Mouse (Mus musculus) CH12.LX (cell line): ENCODE measurements around the gene Taf5. TPM values are rescaled to one million over a fixed set of nuclear protein-coding genes. Genes with fewer than 3 reads are reported as not detected.

Experiments
- DNase-seq: peaks from one replicate; pipeline ENCODE4 v3.0.0-alpha.2; 2013; ENCODE audit errors: extremely low read depth
- H3K27ac ChIP-seq: 2 replicates; pipeline ENCODE4 v1.5.1; 2012; ENCODE audit warnings: low read depth, mild to moderate bottlenecking, control low read depth, moderate library complexity; ENCODE audit not compliant: insufficient read depth
- H3K27me3 ChIP-seq: replicated peaks from 2 replicates; pipeline ENCODE3; 2012; ENCODE audit warnings: inconsistent platforms
- H3K36me3 ChIP-seq, 2 experiments: replicated peaks in 1 of 2; 2 replicates each; pipeline versions ENCODE3 to v1.6.1; 2012; ENCODE audit warnings: inconsistent platforms in 1 of 2, low read length in 1 of 2, mild to moderate bottlenecking in 1 of 2, mixed read lengths in 1 of 2, moderate library complexity in 1 of 2; ENCODE audit not compliant: control insufficient read depth in 1 of 2, insufficient read depth in 1 of 2
- H3K4me1 ChIP-seq, 2 experiments: 2 replicates each; pipeline ENCODE4 v1.6.1; 2012; ENCODE audit warnings: inconsistent platforms in 1 of 2, moderate library complexity in 1 of 2; ENCODE audit not compliant: insufficient read depth in 2 of 2, control insufficient read depth in 1 of 2
- H3K4me2 ChIP-seq: 2 replicates; pipeline ENCODE4 v1.6.1; 2012; ENCODE audit warnings: low read depth, mild to moderate bottlenecking, control low read depth; ENCODE audit not compliant: poor library complexity, insufficient read depth, severe bottlenecking
- H3K4me3 ChIP-seq, 3 experiments: fragments of 150-350 bp in 1 of 3; sonication (generic) in 1 of 3; replicated peaks in 1 of 3; 2 replicates each; pipeline versions ENCODE3 to v1.5.1; 2011 to 2012; ENCODE audit warnings: low read depth in 2 of 3, low read length in 2 of 3, mild to moderate bottlenecking in 2 of 3, moderate library complexity in 2 of 3, control low read depth in 1 of 3, improper control_type of control experiment in 1 of 3, inconsistent platforms in 1 of 3, mixed read lengths in 1 of 3; ENCODE audit not compliant: poor library complexity in 1 of 3
- H3K79me2 ChIP-seq: replicated peaks from 2 replicates; pipeline ENCODE4 v1.6.1; 2012; ENCODE audit warnings: mild to moderate bottlenecking, moderate library complexity; ENCODE audit not compliant: control insufficient read depth, poor library complexity, insufficient read depth, severe bottlenecking; ENCODE audit errors: extremely low read depth
- H3K9ac ChIP-seq: 2 replicates; pipeline ENCODE4 v1.6.1; 2012; ENCODE audit warnings: low read depth, mild to moderate bottlenecking, control low read depth, moderate library complexity; ENCODE audit not compliant: insufficient read depth
- H3K9me3 ChIP-seq: replicated peaks from 2 replicates; pipeline ENCODE3; 2012; ENCODE audit warnings: low read length, inconsistent platforms, mixed read lengths
- BHLHE40 ChIP-seq: IDR thresholded peaks from 2 replicates; pipeline ENCODE4 v1.6.1; 2011; ENCODE audit warnings: mild to moderate bottlenecking, low read depth, low read length, improper control_type of control experiment
- CHD1 ChIP-seq: IDR thresholded peaks from 2 replicates; pipeline ENCODE4 v1.6.1; 2012; ENCODE audit warnings: low read depth, low read length, improper control_type of control experiment, inconsistent platforms
- E2F4 ChIP-seq: IDR thresholded peaks from 2 replicates; pipeline ENCODE4 v1.6.1; 2011; ENCODE audit warnings: low read depth, low read length, improper control_type of control experiment; ENCODE audit not compliant: insufficient replicate concordance
- ELF1 ChIP-seq: IDR thresholded peaks from 2 replicates; pipeline ENCODE4 v1.6.1; 2014; ENCODE audit warnings: low read depth, mild to moderate bottlenecking, inconsistent platforms, low read length, improper control_type of control experiment
- EP300 ChIP-seq: IDR thresholded peaks from 2 replicates; pipeline ENCODE4 v1.6.1; 2011; ENCODE audit warnings: low read length, improper control_type of control experiment
- ETS1 ChIP-seq: conservative IDR thresholded peaks from 2 replicates; pipeline ENCODE4 v1.6.1; 2012; ENCODE audit warnings: low read depth, mild to moderate bottlenecking, inconsistent platforms, low read length, improper control_type of control experiment, moderate library complexity
- GABPA ChIP-seq: IDR thresholded peaks from 2 replicates; pipeline ENCODE4 v1.6.1; 2012; ENCODE audit warnings: low read depth, low read length, improper control_type of control experiment, inconsistent platforms; ENCODE audit not compliant: insufficient replicate concordance
- HCFC1 ChIP-seq: IDR thresholded peaks from 2 replicates; pipeline ENCODE4 v1.6.1; 2012; ENCODE audit warnings: low read depth, mild to moderate bottlenecking, inconsistent platforms, low read length, improper control_type of control experiment
- IRF4 ChIP-seq: IDR thresholded peaks from 2 replicates; pipeline ENCODE4 v1.6.1; 2014; ENCODE audit warnings: low read depth, mild to moderate bottlenecking, inconsistent platforms, low read length, improper control_type of control experiment
- JUND ChIP-seq: conservative IDR thresholded peaks from 2 replicates; pipeline ENCODE4 v1.6.1; 2011; ENCODE audit warnings: low read depth, low read length, improper control_type of control experiment
- KAT2A ChIP-seq: IDR thresholded peaks from 2 replicates; pipeline ENCODE4 v1.6.1; 2012; ENCODE audit warnings: low read length, improper control_type of control experiment, inconsistent platforms; ENCODE audit not compliant: insufficient replicate concordance
- MAFK ChIP-seq: IDR thresholded peaks from 2 replicates; pipeline ENCODE4 v1.6.1; 2011; ENCODE audit warnings: low read length, improper control_type of control experiment; ENCODE audit not compliant: insufficient replicate concordance
- MAX ChIP-seq: IDR thresholded peaks from 2 replicates; pipeline ENCODE4 v1.6.1; 2011; ENCODE audit warnings: low read length, improper control_type of control experiment
- MAZ ChIP-seq: IDR thresholded peaks from 2 replicates; pipeline ENCODE4 v1.6.1; 2012; ENCODE audit warnings: low read depth, mild to moderate bottlenecking, inconsistent platforms, low read length, improper control_type of control experiment, moderate library complexity
- MEF2A ChIP-seq: IDR thresholded peaks from 2 replicates; pipeline ENCODE4 v1.6.1; 2014; ENCODE audit warnings: low read depth, mild to moderate bottlenecking, inconsistent platforms, low read length, improper control_type of control experiment, borderline replicate concordance
- MYC ChIP-seq: IDR thresholded peaks from 2 replicates; pipeline ENCODE4 v1.6.1; 2011; ENCODE audit warnings: low read depth, mild to moderate bottlenecking, improper control_type of control experiment, low read length
- NELFE ChIP-seq: IDR thresholded peaks from 2 replicates; pipeline ENCODE4 v1.6.1; 2011; ENCODE audit warnings: low read depth, low read length, improper control_type of control experiment
- NRF1 ChIP-seq: IDR thresholded peaks from 2 replicates; pipeline ENCODE4 v1.6.1; 2014; ENCODE audit warnings: low read depth, mild to moderate bottlenecking, inconsistent platforms, low read length, improper control_type of control experiment, moderate library complexity
- PAX5 ChIP-seq: IDR thresholded peaks from 2 replicates; pipeline ENCODE4 v1.6.1; 2012; ENCODE audit warnings: low read length, inconsistent platforms, mixed read lengths
- POLR2A ChIP-seq: IDR thresholded peaks from 2 replicates; pipeline ENCODE4 v1.6.1; 2011; ENCODE audit warnings: low read depth, mild to moderate bottlenecking, improper control_type of control experiment, low read length
- POLR2AphosphoS2 ChIP-seq: IDR thresholded peaks from 2 replicates; pipeline ENCODE4 v1.6.1; 2011; ENCODE audit warnings: low read depth, low read length, improper control_type of control experiment
- RAD21 ChIP-seq: IDR thresholded peaks from 2 replicates; pipeline ENCODE4 v1.6.1; 2011; ENCODE audit warnings: low read depth, mild to moderate bottlenecking, low read length, improper control_type of control experiment, moderate library complexity
- RCOR1 ChIP-seq: conservative IDR thresholded peaks from 2 replicates; pipeline ENCODE4 v1.6.1; 2012; ENCODE audit warnings: low read depth, mild to moderate bottlenecking, inconsistent platforms, low read length, improper control_type of control experiment
- SIN3A ChIP-seq: IDR thresholded peaks from 2 replicates; pipeline ENCODE4 v1.6.1; 2012; ENCODE audit warnings: low read length, improper control_type of control experiment, inconsistent platforms
- TBP ChIP-seq: conservative IDR thresholded peaks from 2 replicates; pipeline ENCODE4 v1.6.1; 2011; ENCODE audit warnings: low read depth, low read length, improper control_type of control experiment
- TCF12 ChIP-seq: IDR thresholded peaks from 2 replicates; pipeline ENCODE4 v1.6.1; 2014; ENCODE audit warnings: low read depth, mild to moderate bottlenecking, inconsistent platforms, low read length, improper control_type of control experiment
- USF1 ChIP-seq: IDR thresholded peaks from 2 replicates; pipeline ENCODE4 v1.6.1; 2014; ENCODE audit warnings: low read depth, mild to moderate bottlenecking, inconsistent platforms, low read length, improper control_type of control experiment
- USF2 ChIP-seq: conservative IDR thresholded peaks from 2 replicates; pipeline ENCODE4 v1.6.1; 2011; ENCODE audit warnings: low read depth, low read length, improper control_type of control experiment
- ZC3H11A ChIP-seq: IDR thresholded peaks from 2 replicates; pipeline ENCODE4 v1.6.1; 2012; ENCODE audit warnings: low read depth, mild to moderate bottlenecking, inconsistent platforms, low read length, improper control_type of control experiment
- ZKSCAN1 ChIP-seq: IDR thresholded peaks from 2 replicates; pipeline ENCODE4 v1.6.1; 2012; ENCODE audit warnings: low read depth, inconsistent platforms, low read length, improper control_type of control experiment, borderline replicate concordance
- ZMIZ1 ChIP-seq: IDR thresholded peaks from 2 replicates; pipeline ENCODE4 v1.6.1; 2012; ENCODE audit warnings: low read depth, mild to moderate bottlenecking, inconsistent platforms, low read length, improper control_type of control experiment
- ZNF384 ChIP-seq: IDR thresholded peaks from 2 replicates; pipeline ENCODE4 v1.6.1; 2012; ENCODE audit warnings: low read depth, low read length, improper control_type of control experiment, inconsistent platforms
- dilution Hi-C: fragments of 300-500 bp; cut with MboI; formaldehyde crosslinking; loops from 2 replicates; pipeline ENCODE4 v1.14.3; 2020; ENCODE audit warnings: low sequenced_read_pairs; ENCODE audit not compliant: extremely low pct_unique_long_range_greater_than_20kb, extremely low pct_ligation_motif_present
- in situ Hi-C: fragments of 300-500 bp; cut with MboI; formaldehyde crosslinking; loops from 3 replicates; pipeline ENCODE4 v1.14.3; 2019; ENCODE audit warnings: low sequenced_read_pairs, low pct_ligation_motif_present, low pct_unique_long_range_greater_than_20kb, mixed read lengths
- polyA plus RNA-seq: library from polyadenylated mRNA; unstranded; fragments of >175 nt; gene quantifications from 2 replicates; pipeline ENCODE4 v1.2.1, GENCODE M21; 2012; ENCODE audit warnings: low read depth; ENCODE audit not compliant: insufficient read length
- total RNA-seq, 2 experiments: library from RNA; depleted of rRNA; stranded (reverse); fragments of 300-350 nt in 1 of 2; fragments of >200 nt in 1 of 2; gene quantifications; 2 replicates each; pipeline ENCODE4 v1.2.3; 2012 to 2014

Taf5 gene
- 10.0 and 10.4 TPM in 2 replicates for total RNA-seq (2012; rRNA removed)
- 13.7 and 15.5 TPM in 2 replicates for total RNA-seq (2014; rRNA removed)
- polyA plus RNA-seq, result 8.9 and 10.5 TPM in 2 replicates

DNA sequence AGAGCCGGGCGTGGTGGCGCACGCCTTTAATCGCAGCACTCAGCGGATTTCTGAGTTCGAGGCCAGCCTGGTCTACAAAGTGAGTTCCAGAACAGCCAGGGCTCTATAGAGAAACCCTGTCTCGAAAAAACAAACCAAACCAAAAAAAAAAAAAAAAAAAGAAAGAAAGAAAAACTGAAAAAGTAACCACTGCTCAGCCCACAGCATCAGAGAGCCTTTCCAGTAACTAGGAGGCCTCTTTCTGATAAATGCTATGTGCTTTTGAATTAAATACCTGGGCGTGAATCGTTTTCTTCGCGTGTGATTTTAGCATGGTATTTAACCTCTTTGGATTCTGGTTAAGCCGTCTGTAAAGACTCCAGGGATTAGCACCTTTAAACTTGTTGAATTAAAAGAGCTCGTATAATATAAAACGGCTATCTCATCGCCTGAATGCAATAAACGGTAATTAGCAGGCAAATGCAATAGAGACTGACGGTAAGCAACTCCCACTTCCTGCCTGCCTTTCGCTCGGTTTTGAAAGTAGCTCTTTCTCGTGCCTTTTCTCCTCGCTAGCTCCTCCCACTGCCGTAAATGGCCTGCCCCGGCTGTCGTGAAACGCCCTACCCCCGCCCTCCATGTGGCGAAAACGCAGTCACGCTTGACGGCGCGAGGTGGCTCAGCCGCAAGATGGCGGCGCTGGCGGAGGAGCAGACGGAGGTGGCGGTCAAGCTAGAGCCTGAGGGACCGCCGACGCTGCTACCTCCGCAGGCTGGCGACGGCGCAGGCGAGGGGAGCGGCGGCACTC, at the start of gene Taf5:
Gene Taf5 (plus strand): TSS at position 651 of the 787 bp plus-strand sequence.
- peak within 1 kb of the TSS; percentile 57; the same call in 1 of the 2 replicates for H3K27ac ChIP-seq
- H3K4me2 ChIP-seq, result peak within 1 kb of the TSS; percentile 83
- no peaks in the 10 kb centered on the region for H3K27me3 ChIP-seq
- peak within 1 kb of the TSS; percentile 73 to 97 (median 93) for H3K4me3 ChIP-seq
- dilution Hi-C loops (no loop called here), in situ Hi-C loops (no loop called here)
- TF ChIP-seq MYC (peak; percentile 59; the same call in 1 of the 2 replicates), POLR2A (peak; percentile 91), CHD1 (no peak), ZMIZ1 (peak; percentile 72; the same call in 1 of the 2 replicates), ZKSCAN1 (no peak), TCF12 (peak; percentile 100), MEF2A (no peak), SIN3A (peak; percentile 76), BHLHE40 (peak; percentile 79), MAZ (peak; percentile 29; the same call in 1 of the 2 replicates), KAT2A (peak; percentile 84; the same call in 1 of the 2 replicates), MAX (peak; percentile 71), RAD21 (no peak), ZNF384 (peak; percentile 71), USF2 (no peak), POLR2AphosphoS2 (peak; percentile 57; the same call in 1 of the 2 replicates), PAX5 (no peak), E2F4 (no peak), NRF1 (peak; percentile 62; the same call in 1 of the 2 replicates), ZC3H11A (no peak), EP300 (no peak), MAFK (no peak), USF1 (no peak), NELFE (peak; percentile 86), JUND (no peak), TBP (peak; percentile 96), HCFC1 (peak; percentile 81), ELF1 (peak; percentile 89), RCOR1 (no peak), ETS1 (no peak), GABPA (no peak), IRF4 (peak; percentile 85)
- peaks cover 0 to 16% of the 10 kb centered on the region in 2 experiments; a peak in 2 of 4 replicates for H3K4me1 ChIP-seq
- H3K36me3 ChIP-seq, result peaks cover 4 to 23% of the 10 kb centered on the region in 2 experiments
- H3K9ac ChIP-seq, result peak within 1 kb of the TSS; percentile 91
- DNase-seq, result peak; percentile 98
- no peaks in the 10 kb centered on the region for H3K9me3 ChIP-seq
- H3K79me2 ChIP-seq, result peaks cover 10% of the 10 kb centered on the region
